7 mouse cellular contexts compared by ENCODE assay signal in genomic region chr11:120990951-120991526, GRCm38 (mm10). TPM values are rescaled to one million over a fixed set of nuclear protein-coding genes. Genes with fewer than 3 reads are reported as not detected.
DNase-seq lines count a peak whose midpoint lies in the region; ATAC-seq and TF ChIP-seq lines count a peak whose summit lies in the region.

Gene Csnk1d (minus strand): TSS chr11:120991330.

- peak; percentile 99 for DNase-seq in adrenal gland, postnatal 25 days
- peak; percentile 97 to 100 for DNase-seq in heart, adult 18-20 months
- peak; percentile 99 for DNase-seq in kidney, adult 2 months
- peak; percentile 87 to 97 for DNase-seq in spleen, adult 2 months (ENCODE audit: low read depth in 1 of 2, low spot score in 2 of 2)

- peak within 1 kb of the TSS; percentile 95 for H3K4me2 ChIP-seq in embryonic facial prominence, embryonic 12.5 days (replicated peaks)
- H3K4me2 ChIP-seq in limb, embryonic 12.5 days, result peak within 1 kb of the TSS; percentile 82
- H3K4me2 ChIP-seq in midbrain, embryonic 15.5 days, result peak within 1 kb of the TSS; percentile 82

- no peak for TF ChIP-seq CTCF in kidney, adult 2 months (conservative IDR thresholded peaks at IDR 0.05; ENCODE audit: insufficient read depth, insufficient read length, low read depth, low read length)
- no peak for TF ChIP-seq CTCF in spleen, adult 2 months (IDR thresholded peaks at IDR 0.05; ENCODE audit: extremely low read depth, insufficient read depth, insufficient read length, insufficient replicate concordance)

- peak; percentile 74 for ATAC-seq in embryonic facial prominence, embryonic 12.5 days (ENCODE audit: insufficient number of reproducible peaks, insufficient read depth, low FRiP score, low TSS enrichment)
- ATAC-seq in limb, embryonic 12.5 days (ENCODE audit: insufficient number of reproducible peaks, insufficient read depth, low FRiP score, low TSS enrichment, low read depth), result peak; percentile 73
- ATAC-seq in midbrain, embryonic 15.5 days (replicated peaks), result peak; percentile 89

- H3K36me3 ChIP-seq in embryonic facial prominence, embryonic 12.5 days, result peaks cover 6% of the 10 kb centered on the region; the same call in 1 of the 2 replicates
- H3K36me3 ChIP-seq in kidney, adult 2 months (ENCODE audit: control insufficient read depth, insufficient read depth, low read length), result no peaks in the 10 kb centered on the region
- H3K36me3 ChIP-seq in limb, embryonic 12.5 days, result peaks cover 28% of the 10 kb centered on the region
- no peaks in the 10 kb centered on the region for H3K36me3 ChIP-seq in midbrain, embryonic 15.5 days (replicated peaks)
- H3K36me3 ChIP-seq in spleen, adult 2 months (ENCODE audit: control insufficient read depth, insufficient read depth, low read length), result peaks cover under 1% of the 10 kb centered on the region; the same call in 1 of the 2 replicates

- H3K4me1 ChIP-seq in embryonic facial prominence, embryonic 12.5 days, result peaks cover 30% of the 10 kb centered on the region
- peaks cover 32% of the 10 kb centered on the region for H3K4me1 ChIP-seq in kidney, adult 2 months (ENCODE audit: control insufficient read depth, insufficient read depth, low read length)
- peaks cover 28% of the 10 kb centered on the region for H3K4me1 ChIP-seq in limb, embryonic 12.5 days (replicated peaks)
- H3K4me1 ChIP-seq in midbrain, embryonic 15.5 days, result peaks cover 54% of the 10 kb centered on the region
- H3K4me1 ChIP-seq in spleen, adult 2 months (ENCODE audit: control insufficient read depth, insufficient read depth, insufficient read length), result peaks cover 9% of the 10 kb centered on the region; the same call in 1 of the 2 replicates

- peak within 1 kb of the TSS; percentile 100 for H3K9ac ChIP-seq in embryonic facial prominence, embryonic 12.5 days
- peak within 1 kb of the TSS; percentile 100 for H3K9ac ChIP-seq in limb, embryonic 12.5 days (replicated peaks)
- H3K9ac ChIP-seq in midbrain, embryonic 15.5 days, result peak within 1 kb of the TSS; percentile 99

- H3K27ac ChIP-seq in embryonic facial prominence, embryonic 12.5 days, result peak within 1 kb of the TSS; percentile 95
- H3K27ac ChIP-seq in kidney, adult 2 months (ENCODE audit: insufficient read depth, low read depth, low read length), result peak within 1 kb of the TSS; percentile 87
- peak within 1 kb of the TSS; percentile 98 for H3K27ac ChIP-seq in limb, embryonic 12.5 days
- peak within 1 kb of the TSS; percentile 93 for H3K27ac ChIP-seq in midbrain, embryonic 15.5 days
- H3K27ac ChIP-seq in spleen, adult 2 months (ENCODE audit: insufficient read depth, low read length), result peak within 1 kb of the TSS; percentile 95

- no peaks in the 10 kb centered on the region for H3K9me3 ChIP-seq in embryonic facial prominence, embryonic 12.5 days
- H3K9me3 ChIP-seq in limb, embryonic 12.5 days, result no peaks in the 10 kb centered on the region
- no peaks in the 10 kb centered on the region for H3K9me3 ChIP-seq in midbrain, embryonic 15.5 days

- under 1% methylated on average over 59 of the region's 59 CpGs for WGBS in embryonic facial prominence, embryonic 12.5 days
- under 1% methylated on average over 59 of the region's 59 CpGs for WGBS in kidney, adult 2 months
- WGBS in limb, embryonic 12.5 days, result under 1% methylated on average over 59 of the region's 59 CpGs
- WGBS in midbrain, embryonic 15.5 days, result under 1% methylated on average over 59 of the region's 59 CpGs
- WGBS in spleen, adult 2 months, result under 1% methylated on average over 59 of the region's 59 CpGs

- no peaks in the 10 kb centered on the region for H3K27me3 ChIP-seq in embryonic facial prominence, embryonic 12.5 days
- H3K27me3 ChIP-seq in kidney, adult 2 months (replicated peaks; ENCODE audit: control insufficient read depth, insufficient read depth, low read length), result no peaks in the 10 kb centered on the region
- H3K27me3 ChIP-seq in limb, embryonic 12.5 days, result no peaks in the 10 kb centered on the region
- no peaks in the 10 kb centered on the region for H3K27me3 ChIP-seq in midbrain, embryonic 15.5 days (replicated peaks)
- no peaks in the 10 kb centered on the region for H3K27me3 ChIP-seq in spleen, adult 2 months (ENCODE audit: control insufficient read depth, insufficient read depth, low read length)

- TF ChIP-seq POLR2A in kidney, adult 2 months (IDR thresholded peaks at IDR 0.05; ENCODE audit: low read depth, low read length), result peak; percentile 6
- TF ChIP-seq POLR2A in spleen, adult 2 months (IDR thresholded peaks at IDR 0.05; ENCODE audit: low read depth, low read length), result peak; percentile 1; the same call in 1 of the 2 replicates

- H3K4me3 ChIP-seq in embryonic facial prominence, embryonic 12.5 days, result peak within 1 kb of the TSS; percentile 99
- peak within 1 kb of the TSS; percentile 96 for H3K4me3 ChIP-seq in kidney, adult 2 months (ENCODE audit: insufficient read depth, low read depth, low read length)
- H3K4me3 ChIP-seq in limb, embryonic 12.5 days (replicated peaks), result peak within 1 kb of the TSS; percentile 100
- peak within 1 kb of the TSS; percentile 85 for H3K4me3 ChIP-seq in midbrain, embryonic 15.5 days
- H3K4me3 ChIP-seq in spleen, adult 2 months (ENCODE audit: extremely low read depth, insufficient read depth, insufficient read length), result peak within 1 kb of the TSS; percentile 98

RNA-seq across cellular contexts. Expression of gene Csnk1d, which starts in this region (rescaled TPM):
- total RNA-seq in adrenal gland, postnatal 25 days (2021), result 117 and 144 TPM in 2 replicates
- 159 and 160 TPM in 2 replicates for polyA plus RNA-seq in embryonic facial prominence, embryonic 12.5 days (2016; fragmentation: Nextera tagmentation; extraction: Ambion mirVana)
- total RNA-seq in heart, adult 18-20 months (2021), result 10 to 100 TPM; 49.2 to 55.1 TPM
- polyA plus RNA-seq in kidney, adult 2 months (2012; rRNA removed), result 63.3 and 71.0 TPM in 2 replicates
- polyA plus RNA-seq in limb, embryonic 12.5 days (2016; fragmentation: Nextera tagmentation; extraction: Ambion mirVana), result 154 and 157 TPM in 2 replicates
- polyA plus RNA-seq in midbrain, embryonic 15.5 days (2015; fragmentation: Nextera tagmentation; extraction: Ambion mirVana), result 173 and 176 TPM in 2 replicates
- polyA plus RNA-seq in spleen, adult 2 months (2012; rRNA removed), result 48.6 and 49.2 TPM in 2 replicates

Comparison
In these comparisons a context has a peak if more than half of its experiments do, and no peak if none do; other contexts are left out.
1. Peak in every context shown above with its lines: DNase-seq, ATAC-seq, H3K4me3 ChIP-seq and H3K27ac ChIP-seq.